Mouse (Mus musculus): ENCODE measurements around the gene Fbln2.

Gene Fbln2

GRCm38 (mm10) chr6:91226058-91226457, 13.8 kb downstream of the Fbln2 start:
- no peak for DNase-seq (ENCODE audit: low read depth in 1 of 2, low spot score in 2 of 2)

DNA sequence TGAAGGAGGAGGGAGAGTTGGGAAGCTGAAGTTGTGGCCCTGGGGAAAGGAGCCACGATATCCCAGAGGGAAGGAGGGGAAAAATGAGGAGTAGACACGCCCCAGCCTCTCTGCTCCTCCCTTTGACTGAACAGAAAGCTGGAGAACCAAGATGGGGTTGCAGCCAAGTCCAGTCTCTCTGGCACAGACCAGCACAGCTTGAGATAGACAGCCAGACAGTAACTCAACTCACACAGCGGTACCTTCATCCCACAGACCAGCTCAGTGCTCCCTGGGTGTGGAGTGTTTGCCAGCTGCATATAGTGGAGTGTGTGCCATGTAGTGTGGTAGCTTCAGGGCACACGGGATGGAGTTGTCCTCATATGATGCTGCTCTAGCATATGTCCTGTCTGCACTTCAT, 16.7 kb downstream of the Fbln2 start:
- no peak for DNase-seq (ENCODE audit: low read depth in 1 of 2, low spot score in 2 of 2)

- no peak for DNase-seq (ENCODE audit: low read depth in 1 of 2, low spot score in 2 of 2)
Measured at GRCm38 (mm10) chr6:91231000-91231399, 18.7 kb downstream of the Fbln2 start.

GRCm38 (mm10) chr6:91231523-91231922, 19.3 kb downstream of the Fbln2 start:
- no peak for DNase-seq (ENCODE audit: low read depth in 1 of 2, low spot score in 2 of 2)

GRCm38 (mm10) chr6:91233011-91233410, 20.8 kb downstream of the Fbln2 start:
- DNase-seq (ENCODE audit: low read depth in 1 of 2, low spot score in 2 of 2), result no peak

DNA sequence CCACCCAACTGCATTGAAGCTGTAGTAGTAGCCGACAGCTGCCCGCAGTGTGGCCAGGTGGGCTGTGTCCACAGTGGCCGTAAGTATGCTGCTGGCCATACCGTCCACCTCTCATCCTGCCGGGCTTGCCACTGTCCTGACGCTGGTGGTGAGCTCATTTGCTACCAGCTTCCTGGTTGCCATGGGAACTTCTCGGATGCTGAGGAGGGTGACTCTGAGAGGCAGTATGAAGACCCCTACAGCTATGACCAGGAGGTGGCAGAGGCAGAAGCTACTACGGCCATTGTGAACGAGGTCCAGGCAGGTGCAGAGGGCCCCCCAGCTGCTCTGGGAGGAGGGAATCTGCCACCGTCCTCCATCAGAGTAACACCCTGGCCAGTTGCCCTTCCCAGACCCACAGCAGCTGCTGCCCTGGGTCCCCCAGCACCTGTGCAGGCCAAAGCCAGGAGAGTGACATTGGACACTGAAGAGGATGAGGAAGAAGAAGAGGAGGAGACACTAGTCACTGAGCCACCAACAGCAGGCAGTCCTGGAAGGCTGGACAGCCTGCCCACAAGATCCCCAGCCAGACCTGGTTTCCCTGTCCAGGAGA, 21.3 kb downstream of the Fbln2 start:
- DNase-seq (ENCODE audit: low read depth in 1 of 2, low spot score in 2 of 2), result no peak

DNA sequence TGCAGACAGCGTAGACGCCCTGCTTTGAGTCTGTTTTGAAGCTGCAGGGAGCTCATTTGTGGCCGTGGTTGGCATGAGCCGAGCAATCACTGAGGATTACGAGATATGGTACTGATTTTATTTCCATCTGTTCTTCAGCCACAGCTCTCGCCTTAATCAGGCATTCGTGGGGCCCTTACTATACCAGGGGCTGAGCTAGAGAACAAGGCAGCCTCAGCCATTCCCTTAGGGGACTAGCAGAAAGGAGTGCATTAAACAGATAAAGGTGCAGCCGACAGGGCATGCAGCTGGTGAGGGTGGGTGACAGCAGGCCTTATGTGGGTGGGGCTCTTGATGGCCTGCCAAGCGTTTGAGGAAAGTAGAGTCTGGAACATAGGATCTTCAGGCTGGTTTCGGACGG, 23.8 kb downstream of the Fbln2 start:
- no peak for DNase-seq (ENCODE audit: low read depth in 1 of 2, low spot score in 2 of 2)

DNA sequence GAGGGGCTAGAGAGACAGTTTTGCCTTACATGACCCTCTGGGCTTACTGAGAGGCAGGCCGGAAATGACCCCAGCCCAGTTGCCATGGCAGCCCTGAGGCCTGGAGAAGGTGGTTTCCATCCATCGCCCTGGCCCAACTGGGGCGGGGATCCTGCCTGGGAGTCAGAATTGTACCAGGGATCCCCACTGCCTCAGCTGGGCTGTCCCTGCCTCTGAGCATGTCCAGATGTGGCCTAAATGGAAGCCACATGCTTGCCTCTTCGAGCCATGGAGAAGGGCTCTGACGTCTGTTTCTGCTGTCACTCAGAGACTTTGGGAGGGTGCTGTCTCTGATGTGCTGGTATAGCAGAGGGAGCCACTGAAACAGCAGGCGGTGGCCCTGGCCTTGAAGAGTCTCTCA, 24.2 kb downstream of the Fbln2 start:
- no peak for DNase-seq (ENCODE audit: low read depth in 1 of 2, low spot score in 2 of 2)

DNA sequence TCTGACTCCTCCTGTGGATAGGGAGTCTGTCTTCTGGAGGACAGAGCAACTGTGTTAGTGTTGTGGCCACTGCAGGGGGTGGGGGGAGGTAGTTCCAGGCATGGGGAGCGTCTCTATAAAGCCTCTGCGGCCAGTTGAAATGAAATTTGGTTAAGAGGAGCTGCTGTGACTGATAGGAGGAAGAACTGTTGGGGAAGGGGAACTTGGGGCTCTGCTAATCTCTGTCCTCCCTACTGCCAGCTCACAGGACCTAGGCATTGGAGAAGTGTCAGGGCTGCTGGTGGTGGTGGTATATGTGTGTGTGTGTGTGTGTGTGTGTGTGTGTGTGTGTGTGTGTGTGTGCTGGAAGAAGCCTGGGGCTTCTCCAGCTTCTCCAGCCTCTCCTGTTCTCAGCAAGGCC, 25.0 kb downstream of the Fbln2 start:
- DNase-seq (ENCODE audit: low read depth in 1 of 2, low spot score in 2 of 2), result no peak

GRCm38 (mm10) chr6:91240537-91240936, 28.3 kb downstream of the Fbln2 start:
- no peak for DNase-seq (ENCODE audit: low read depth in 1 of 2, low spot score in 2 of 2)

GRCm38 (mm10) chr6:91240964-91241363, 28.7 kb downstream of the Fbln2 start:
- no peak for DNase-seq (ENCODE audit: low read depth in 1 of 2, low spot score in 2 of 2)

GRCm38 (mm10) chr6:91243395-91243794, 31.1 kb downstream of the Fbln2 start:
- no peak for DNase-seq (ENCODE audit: low read depth in 1 of 2, low spot score in 2 of 2)

DNA sequence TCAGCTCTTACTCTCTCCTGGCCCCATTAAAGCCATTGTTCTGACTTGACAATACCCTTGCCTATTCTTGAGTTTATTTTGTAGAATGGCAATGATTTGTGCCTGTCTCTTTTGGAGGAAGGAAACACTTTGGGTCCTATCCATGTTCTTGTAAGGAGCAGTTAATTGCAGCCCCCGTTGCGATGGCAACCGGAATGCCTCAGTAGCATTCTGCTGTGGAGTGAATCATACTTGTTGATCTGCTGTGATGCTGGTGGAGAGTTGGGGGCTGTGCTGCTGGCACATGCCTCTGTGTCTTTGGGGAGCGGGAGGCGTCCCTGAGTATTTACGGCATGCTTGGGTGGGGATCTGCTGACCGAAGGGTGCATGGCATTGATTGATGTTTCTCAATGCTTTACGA, 32.1 kb downstream of the Fbln2 start:
- no peak for DNase-seq (ENCODE audit: low read depth in 1 of 2, low spot score in 2 of 2)

- no peak for DNase-seq (ENCODE audit: low read depth in 1 of 2, low spot score in 2 of 2)
Measured at GRCm38 (mm10) chr6:91245331-91245730, 33.1 kb downstream of the Fbln2 start.

GRCm38 (mm10) chr6:91247343-91247742, 35.1 kb downstream of the Fbln2 start:
- no peak for DNase-seq (ENCODE audit: low read depth in 1 of 2, low spot score in 2 of 2)

DNA sequence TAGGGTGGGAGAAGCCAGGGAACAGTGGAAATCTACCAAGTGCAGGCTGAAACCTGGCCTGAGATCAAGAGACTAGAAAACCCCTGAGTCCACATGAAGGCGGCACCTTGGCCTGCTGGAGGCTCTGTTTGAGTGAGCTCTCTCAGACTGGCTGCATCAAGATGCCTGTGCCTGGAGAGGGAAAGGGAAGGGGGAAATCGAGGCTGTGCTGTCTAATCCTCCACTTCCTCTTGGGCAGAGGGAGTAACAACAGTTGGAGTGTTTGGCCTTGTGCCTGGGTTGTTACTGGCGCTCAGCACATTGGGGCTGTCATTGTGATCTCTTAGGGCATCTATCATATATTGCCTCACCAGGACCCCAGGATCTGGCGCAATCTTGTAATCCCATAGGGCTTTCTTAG, 36.4 kb downstream of the Fbln2 start:
- DNase-seq (ENCODE audit: low read depth in 1 of 2, low spot score in 2 of 2), result no peak

DNA sequence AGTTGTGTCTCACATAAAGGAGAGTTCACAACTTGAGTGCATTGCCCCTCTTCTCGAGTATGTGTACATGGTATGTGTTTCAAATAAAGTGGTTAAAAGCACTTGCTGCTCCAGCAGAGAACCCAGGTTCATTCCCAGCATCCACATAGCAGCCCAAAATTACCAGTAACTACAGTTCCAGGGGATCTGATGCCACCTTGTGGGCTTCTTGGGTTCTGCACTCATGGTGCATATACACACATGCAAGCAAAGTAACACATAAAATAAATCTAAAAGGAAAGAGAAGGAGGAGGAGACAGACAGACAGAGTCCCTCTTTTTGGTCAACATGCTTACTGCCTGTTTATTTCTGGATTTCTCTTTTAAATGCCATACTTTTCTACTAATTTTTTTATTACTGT, 37.5 kb downstream of the Fbln2 start:
- DNase-seq (ENCODE audit: low read depth in 1 of 2, low spot score in 2 of 2), result no peak

DNA sequence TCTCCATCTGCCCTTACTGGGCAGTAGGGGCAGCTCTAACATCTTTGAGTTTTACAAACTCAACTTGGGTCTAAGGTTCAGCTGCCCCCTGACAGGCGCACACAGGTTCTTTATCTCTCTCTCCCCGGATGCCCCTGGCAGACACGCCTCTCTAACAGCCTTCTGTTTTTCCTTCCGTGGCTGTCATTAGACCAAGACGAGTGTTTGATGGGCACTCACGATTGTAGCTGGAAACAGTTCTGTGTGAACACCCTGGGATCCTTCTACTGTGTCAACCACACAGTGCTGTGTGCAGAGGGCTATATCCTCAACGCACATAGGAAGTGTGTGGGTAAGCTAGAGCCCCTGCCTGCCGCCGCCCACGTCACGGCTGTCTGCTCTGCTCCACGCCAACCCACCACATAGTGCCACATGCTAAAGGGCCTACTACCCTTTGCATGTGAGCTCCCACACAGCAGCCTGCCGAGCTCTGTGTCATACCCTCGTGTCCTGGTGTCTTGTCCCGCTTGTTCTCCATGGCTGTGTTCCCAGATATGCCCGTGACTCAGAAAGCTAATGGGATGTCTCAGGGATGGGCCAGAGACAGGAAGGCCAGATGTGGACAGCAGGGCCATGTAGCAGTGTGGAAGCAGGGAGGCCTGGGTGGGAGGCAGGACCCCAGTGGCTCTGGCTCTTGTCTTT, 47.3 kb downstream of the Fbln2 start:
- no peak for DNase-seq (ENCODE audit: low read depth in 1 of 2, low spot score in 2 of 2)

DNA sequence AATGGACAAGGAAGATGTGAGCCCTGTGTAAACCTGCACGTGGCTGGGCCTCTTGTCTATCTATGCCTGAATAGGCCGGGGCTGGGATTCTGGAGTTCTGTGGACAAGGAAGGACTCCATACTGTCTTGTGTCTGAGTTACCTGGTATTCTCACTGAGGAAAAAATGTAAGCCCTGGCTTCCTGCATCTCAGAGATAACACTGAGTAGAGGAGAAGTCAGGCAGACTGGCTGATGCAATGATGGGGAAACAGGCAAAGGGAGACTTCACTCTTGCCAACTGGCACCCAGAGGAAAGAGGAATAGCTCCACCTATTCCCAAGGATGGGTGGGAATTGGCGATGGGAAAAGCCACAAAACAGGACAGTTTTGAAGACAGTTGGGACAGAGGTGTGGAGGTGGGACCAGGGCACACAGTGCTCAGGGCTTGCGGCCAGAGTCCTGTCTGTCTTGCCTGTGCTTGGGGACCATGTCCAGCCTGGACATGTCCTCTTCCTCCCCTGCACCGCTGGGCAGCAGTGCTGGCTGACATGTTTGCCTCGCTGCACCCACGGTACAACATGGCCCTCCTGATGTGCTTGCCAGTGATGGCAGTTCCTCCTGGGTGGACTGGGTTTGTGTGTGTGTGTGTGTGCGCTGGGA, 48.2 kb downstream of the Fbln2 start:
- no peak for DNase-seq (ENCODE audit: low read depth in 1 of 2, low spot score in 2 of 2)

DNA sequence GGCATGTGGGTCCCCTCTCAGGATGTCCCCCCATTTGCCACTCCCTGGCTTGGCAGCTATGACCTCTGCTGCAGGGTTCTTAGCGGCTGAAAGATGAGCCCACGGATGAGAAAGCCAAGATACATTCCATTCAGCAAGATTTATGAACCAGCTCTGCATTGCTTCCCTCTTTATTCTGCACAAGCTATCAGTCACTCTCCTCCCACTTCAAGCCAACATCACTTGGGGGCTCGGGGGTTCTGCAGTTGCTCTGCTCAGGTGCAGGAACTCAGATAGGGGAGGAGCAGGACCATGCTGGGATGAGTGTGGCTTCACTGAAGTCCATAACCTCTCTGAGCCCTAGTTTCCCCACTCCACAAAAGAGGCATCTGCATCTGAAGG, 48.7 kb downstream of the Fbln2 start:
- DNase-seq (ENCODE audit: low read depth in 1 of 2, low spot score in 2 of 2), result no peak

GRCm38 (mm10) chr6:91265616-91266015, 53.4 kb downstream of the Fbln2 start:
- DNase-seq (ENCODE audit: low read depth in 1 of 2, low spot score in 2 of 2), result no peak

DNA sequence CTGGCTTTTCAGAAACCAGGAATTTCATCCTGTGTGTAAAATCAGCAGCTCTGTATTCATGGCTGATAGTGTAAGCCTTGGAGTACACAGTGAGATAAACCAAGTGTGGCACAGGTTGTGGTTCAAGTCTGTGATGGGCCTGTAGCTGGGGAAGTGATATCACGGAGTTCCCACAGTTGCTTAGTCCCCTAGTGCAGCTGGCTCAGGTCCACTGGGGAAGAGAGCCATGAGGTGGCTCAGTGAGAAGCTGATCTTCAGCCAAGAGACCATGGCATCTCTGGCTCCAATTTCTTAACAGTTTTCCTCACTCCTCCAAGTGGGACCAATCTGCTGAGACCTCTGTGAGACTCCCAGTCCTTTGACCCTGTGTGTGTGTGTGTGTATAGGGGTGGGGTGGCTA, 54.4 kb downstream of the Fbln2 start:
- no peak for DNase-seq (ENCODE audit: low read depth in 1 of 2, low spot score in 2 of 2)

- DNase-seq (ENCODE audit: low read depth in 1 of 2, low spot score in 2 of 2), result no peak
Measured at GRCm38 (mm10) chr6:91268318-91268717, 56.1 kb downstream of the Fbln2 start.
